Mouse (Mus musculus) cerebellum, adult 2 months (tissue): Measurements from ENCODE around the gene Kcnt2.

Source experiments
- CTCF ChIP-seq: fragments of 200-500 bp; IDR thresholded peaks from 2 replicates; pipeline ENCODE4 v1.5.1; 2011; ENCODE audit warnings: low read depth, mild to moderate bottlenecking, control low read depth, low read length, moderate library complexity, borderline replicate concordance; ENCODE audit not compliant: insufficient read depth
- POLR2A ChIP-seq: fragments of 200-500 bp; IDR thresholded peaks from 2 replicates; pipeline ENCODE4 v1.6.1; 2011; ENCODE audit warnings: low read length, control low read depth, borderline replicate concordance; ENCODE audit not compliant: insufficient read depth

DNA sequence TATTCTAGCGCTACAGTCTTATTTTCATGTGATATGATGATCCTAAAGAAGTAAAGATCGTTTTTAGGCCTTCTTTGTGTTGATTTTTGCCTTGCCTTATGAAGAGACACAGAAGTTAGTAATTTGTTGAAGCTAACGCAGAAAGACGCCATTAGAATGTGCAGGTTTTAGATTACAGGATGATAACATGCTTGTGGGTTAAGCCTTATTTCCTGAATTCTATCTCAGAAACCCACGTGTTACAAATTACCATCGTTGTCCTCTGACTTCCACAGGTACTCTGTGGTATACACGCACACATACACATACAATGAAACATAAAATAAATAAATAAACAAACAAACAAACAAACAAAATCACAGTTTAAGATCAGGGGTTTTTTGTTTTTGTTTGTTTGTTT is 326.2 kb downstream of the Kcnt2 start:
- TF ChIP-seq POLR2A (no peak), CTCF (no peak)
